Mouse (Mus musculus) liver, embryonic 16.5 days (tissue): ENCODE measurements around the gene Csn3. TPM values are rescaled to one million over a fixed set of nuclear protein-coding genes. Genes with fewer than 3 reads are reported as not detected.

ENCODE experiments used
- polyA plus RNA-seq: library from polyadenylated mRNA; unstranded; fragments of >200 nt; fragmentation: Nextera tagmentation; extraction: Ambion mirVana; gene quantifications from 2 replicates; pipeline ENCODE4 v1.2.1, GENCODE M21; 2015

Csn3 gene
- polyA plus RNA-seq, 1 experiment from 2014 or later: not detected

Other genes starting within 250 kb of the Csn3 start
- not detected in 2 replicates for gene Csn2, start 225.9 kb upstream of the Csn3 start, polyA plus RNA-seq
- not detected in 2 replicates for gene Csn1s2a, start 151.0 kb upstream of the Csn3 start, polyA plus RNA-seq
- gene Csn1s2b, start 117.5 kb upstream of the Csn3 start, polyA plus RNA-seq: not detected in 2 replicates
- gene Prr27, start 99.9 kb upstream of the Csn3 start, polyA plus RNA-seq: not detected in 2 replicates
- gene Odam, start 40.5 kb upstream of the Csn3 start, polyA plus RNA-seq: not detected in 2 replicates
- gene 2310003L06Rik, start 43.9 kb downstream of the Csn3 start, polyA plus RNA-seq: not detected in 2 replicates
- gene Gm28434, start 43.9 kb downstream of the Csn3 start, polyA plus RNA-seq: not detected in 2 replicates
- gene Cabs1, start 53.9 kb downstream of the Csn3 start, polyA plus RNA-seq: not detected in 2 replicates
- not detected in 2 replicates for gene Smr3a, start 77.0 kb downstream of the Csn3 start, polyA plus RNA-seq
- gene Smr2, start 161.0 kb downstream of the Csn3 start, polyA plus RNA-seq: not detected in 2 replicates
- gene Gm11116, start 186.0 kb downstream of the Csn3 start, polyA plus RNA-seq: not detected in 2 replicates
- not detected in 2 replicates for gene Gm11115, start 228.5 kb downstream of the Csn3 start, polyA plus RNA-seq